Mouse (Mus musculus) retina, postnatal 1 day (tissue): ENCODE measurements at regions not wholly inside any gene's neighbourhood (a gene's known extent, or its start where the extent isn't known, plus 50 kb on each side); places are given as distances from the start of the nearest gene placed in this dataset.

ENCODE experiments used
- DNase-seq: peaks from one replicate; pipeline ENCODE4 v3.0.0-alpha.2; 2012

DNA sequence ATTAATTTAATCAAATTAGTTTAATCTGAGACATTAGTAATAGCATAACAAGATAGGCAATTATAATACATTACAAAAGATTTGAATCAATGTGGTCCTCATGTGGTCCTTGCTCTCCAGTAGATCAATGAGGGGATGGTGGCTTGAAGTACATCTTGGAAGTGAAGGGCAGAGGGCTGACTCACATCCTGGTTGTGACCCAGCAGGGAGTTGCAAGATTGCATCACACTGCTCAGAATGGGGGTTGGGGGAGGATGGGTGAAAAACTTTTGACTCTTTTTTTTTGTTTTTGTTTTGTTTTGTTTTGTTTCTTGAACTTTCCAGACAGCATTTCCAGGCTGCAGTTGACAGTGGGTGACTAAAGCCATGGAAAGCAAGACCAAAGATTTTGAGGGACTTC is 191.1 kb upstream of the Dio3 start:
- no peak for DNase-seq

DNA sequence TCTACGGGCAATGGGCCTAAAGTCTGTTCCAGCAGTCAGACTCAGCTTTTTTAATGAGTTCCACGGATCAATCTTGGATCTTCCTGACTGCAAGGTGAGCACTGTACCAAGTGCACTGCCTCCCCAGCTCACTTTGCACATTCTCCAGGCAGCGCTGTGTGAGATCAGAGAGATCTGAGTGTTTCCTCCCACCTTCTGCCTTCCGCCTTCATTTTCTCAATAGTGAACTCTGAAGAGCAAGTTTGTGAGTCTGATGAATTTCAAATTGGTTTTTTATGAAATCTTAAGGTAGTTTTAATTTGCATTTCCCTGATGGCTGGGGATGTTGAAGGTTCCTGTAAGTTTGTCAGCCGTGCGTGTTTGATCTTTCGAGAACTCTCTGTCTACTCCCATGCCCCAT is 176.7 kb upstream of the Dio3 start:
- DNase-seq, result no peak

DNA sequence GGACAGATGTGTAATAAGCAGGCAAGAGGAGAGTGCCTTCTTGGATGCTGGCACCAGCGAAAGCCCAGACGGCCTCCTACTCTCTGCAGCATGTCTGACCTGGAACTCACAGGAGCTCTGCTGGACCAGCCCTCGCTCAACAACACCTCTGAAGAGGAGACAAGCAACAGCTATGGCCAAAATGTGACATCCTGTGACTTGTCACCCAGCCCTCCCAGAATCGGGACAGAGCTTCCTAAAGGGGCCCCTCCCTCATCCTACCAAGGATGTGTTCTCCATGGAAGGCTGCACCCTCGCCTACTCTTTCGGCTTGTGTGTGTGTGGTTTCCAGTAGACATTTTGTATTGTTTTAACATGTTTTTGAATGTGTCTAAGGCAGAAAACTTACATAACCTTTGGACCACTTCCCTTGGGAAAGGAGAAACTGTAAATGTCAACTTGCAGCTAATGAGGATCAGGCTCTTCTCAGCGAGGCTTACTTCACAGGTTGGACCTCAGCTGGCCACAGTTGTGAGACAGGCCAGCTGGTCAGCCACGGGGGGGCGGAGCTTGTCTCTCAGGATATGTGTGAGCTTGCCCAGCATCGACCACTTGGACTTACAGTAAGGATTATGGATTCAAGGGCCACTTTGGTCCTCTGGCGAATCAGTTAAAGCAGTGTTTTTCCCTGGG is 166.7 kb upstream of the Dio3 start:
- DNase-seq, result peak; percentile 21

DNA sequence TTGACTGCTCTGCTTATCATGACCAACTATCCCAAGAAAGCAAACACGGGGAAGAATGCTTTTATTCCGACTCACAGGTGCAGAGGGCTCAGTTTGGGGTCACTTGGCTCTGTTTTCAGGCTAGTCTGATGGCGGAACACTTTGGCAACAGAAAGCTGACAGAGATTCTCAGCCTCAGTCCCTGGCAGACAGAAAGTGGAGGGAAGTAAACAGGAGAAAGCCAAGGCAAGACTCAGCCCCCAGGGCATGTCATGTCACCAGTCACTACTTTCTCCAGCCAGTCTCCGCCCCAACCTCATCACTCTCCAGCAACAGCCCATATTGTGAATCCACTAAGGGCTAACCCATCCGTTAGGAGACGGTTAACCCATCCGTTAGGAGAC is 166.2 kb upstream of the Dio3 start:
- DNase-seq, result no peak

DNA sequence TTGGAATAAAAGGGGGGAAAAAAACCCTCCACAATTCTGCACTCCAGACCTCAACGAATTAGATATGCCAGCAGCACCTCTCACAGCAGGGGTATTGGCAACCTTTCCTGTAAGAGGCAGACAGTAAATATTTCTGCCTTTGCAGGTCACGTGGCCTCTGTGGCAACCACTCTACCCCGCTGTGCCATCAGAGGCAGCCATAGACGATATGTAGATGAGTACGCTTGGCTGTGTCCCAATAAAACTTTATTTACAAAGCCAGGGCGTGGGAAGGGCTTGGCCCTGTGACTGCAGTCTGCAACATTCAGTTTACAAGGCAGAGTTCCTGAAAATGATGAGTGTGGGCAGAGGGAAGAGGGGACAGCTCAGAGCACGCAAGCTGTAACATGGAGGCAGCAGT is 158.7 kb upstream of the Dio3 start:
- no peak for DNase-seq

DNA sequence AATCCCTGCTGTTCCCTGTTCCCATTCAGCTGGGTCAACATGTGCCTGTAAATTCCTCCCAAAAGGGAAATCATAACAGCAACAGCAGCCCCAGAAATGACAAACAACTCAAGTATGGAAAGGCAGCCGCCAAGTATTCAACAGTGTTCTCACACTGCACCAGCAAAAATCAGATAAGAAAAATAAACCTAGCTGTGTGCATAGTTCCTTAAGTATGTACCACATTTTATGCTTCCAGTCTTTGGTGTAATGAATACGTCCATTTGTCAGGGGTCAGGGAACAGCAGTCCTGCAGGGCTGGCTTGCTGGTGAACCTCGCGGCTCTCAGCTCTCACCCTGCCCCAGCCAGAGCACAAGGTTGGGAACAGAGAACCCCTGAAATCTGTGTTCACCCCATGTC is 155.9 kb upstream of the Dio3 start:
- DNase-seq, result no peak

DNA sequence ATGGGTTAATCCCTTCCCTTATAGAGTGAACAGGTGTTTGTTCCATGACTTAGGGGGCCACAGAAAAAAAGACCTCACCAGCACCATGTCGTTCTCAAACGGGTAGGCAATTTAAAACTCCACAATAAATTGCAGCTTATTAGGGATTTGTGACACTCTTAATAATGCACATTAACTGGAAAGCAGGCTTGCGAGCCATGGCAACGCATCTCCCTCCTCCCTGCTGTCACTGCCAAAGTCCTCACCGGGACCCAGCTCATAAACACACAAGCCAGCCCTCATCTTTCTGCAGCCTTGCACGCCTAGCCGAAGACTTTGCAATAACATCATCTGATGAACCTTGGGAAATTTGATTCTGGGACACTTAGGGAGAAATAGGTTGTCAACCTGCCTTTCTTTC is 152.3 kb upstream of the Dio3 start:
- no peak for DNase-seq

DNA sequence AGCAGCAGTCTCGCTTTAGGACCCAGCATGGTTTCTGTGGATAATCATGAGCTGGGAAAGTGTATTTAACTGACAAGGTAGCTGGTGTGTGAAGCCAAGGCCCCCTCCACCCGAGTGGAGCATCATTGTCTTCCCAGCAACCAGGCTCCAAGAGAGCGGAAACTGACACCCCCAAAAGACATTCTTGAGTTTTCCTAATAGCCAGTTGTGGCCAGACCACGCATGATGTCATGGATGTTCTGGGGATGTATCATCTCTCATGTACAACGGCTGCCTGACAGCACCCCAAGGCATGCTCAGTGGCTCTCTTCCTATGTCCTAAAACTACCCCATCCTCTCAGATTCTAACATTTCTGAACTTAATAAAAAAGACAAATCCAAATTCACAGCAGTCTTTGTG is 133.5 kb upstream of the Dio3 start:
- peak; percentile 44 for DNase-seq

DNA sequence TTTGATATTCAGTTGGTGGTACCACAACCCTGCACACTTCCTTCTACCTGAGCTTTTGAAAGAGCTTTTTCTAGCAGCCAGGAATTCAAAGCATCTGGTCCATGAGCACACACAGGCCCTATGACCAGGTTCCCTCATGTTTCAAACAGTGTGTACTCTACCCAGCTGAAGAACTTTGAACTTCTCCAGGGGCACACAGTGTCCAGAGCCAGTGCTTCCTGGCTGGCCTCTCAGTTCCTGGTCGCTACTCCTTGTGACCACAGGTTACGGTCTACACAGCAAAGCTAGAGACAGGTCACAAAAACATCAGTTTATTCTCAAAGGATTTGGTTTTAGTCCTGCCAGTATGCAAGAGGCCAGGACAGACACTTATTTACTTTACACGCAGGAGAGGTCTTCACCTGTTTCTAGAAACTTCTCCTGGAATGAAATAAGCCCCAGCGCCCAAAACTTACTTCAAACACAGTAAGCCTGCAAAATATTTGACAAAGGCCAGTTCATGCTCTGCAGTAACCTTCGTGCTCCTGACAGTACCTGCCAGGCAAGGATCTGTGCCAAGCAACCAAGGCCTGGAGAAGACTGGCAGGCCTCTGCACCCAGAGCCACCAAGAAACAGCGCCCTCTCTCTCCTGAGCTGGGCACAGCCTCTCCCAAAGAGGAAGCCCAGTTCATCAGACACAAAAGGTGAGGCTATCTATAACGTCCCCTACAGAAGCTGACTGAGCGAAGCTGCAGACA is 124.5 kb upstream of the Dio3 start:
- DNase-seq, result no peak

DNA sequence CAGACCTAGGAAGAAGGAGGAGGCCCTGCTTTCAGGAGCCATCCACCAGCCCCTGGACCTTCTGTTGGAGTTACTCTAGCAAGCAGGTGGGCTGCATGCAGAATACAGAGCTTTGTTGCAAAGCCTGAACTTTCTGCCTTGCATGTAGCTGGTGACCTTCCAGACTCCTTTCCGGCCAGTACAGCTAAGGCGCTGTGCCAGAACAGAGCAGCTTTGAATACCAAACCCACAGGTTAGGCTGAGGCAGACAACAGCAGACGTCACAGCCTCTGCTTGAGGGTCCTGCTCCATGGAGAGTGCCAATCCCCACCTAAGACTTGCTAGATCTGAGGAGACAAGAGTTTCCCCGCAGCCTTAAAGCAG is 123.9 kb upstream of the Dio3 start:
- no peak for DNase-seq

DNA sequence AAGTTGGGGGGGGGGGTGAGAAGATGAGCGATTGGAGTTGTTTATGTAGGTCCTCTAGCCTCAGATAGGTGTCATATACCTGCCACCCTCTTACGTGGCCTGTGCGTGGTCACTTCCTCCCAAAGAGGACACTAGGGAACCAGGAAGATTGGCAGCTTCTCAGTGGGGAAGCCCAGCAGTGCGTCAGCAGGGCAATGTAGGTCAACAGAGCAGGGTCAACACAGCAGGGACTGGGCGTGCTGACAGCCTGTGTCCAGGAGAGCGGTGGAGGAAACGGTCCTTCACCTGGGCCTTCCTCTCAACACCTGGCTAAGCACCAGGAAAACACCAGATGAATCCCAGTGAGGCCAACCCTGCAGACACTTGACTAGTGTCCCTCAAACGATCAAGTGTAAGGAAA is 122.4 kb upstream of the Dio3 start:
- peak; percentile 68 for DNase-seq

DNA sequence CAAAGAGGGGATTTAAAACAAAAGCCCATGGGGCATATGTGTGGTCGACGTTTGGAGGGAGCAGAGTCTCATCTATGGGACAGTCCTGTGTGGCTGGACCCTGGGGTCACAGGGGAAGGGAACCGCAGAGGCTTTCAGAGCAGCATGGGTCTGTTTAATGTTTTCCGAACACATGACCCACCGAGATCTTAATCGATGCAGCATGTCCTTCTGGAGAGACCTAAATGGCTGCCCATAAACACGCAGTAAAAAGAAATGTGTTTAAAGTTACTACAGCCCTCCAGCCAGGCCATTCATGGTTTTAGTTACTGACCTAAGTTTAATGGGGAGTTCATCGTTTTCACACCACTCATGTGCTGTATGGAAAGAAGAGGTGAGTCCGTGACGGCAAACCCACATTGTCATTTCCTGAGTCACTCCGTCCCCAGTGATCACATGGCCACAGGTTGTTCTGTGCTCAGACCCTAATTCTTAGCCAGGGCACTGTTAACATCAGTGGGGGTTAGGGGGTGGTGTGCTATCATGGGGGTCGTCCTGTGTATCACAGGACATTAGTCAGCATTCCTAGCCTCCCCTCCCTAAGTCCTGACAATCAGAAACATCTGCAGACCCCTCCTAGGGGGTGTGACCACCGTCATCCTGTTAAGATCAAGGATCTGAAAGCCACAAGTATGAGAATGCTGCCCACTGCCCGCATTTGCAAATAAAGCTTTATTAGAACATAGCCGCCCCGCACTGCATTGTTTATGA is 120.7 kb upstream of the Dio3 start:
- no peak for DNase-seq

DNA sequence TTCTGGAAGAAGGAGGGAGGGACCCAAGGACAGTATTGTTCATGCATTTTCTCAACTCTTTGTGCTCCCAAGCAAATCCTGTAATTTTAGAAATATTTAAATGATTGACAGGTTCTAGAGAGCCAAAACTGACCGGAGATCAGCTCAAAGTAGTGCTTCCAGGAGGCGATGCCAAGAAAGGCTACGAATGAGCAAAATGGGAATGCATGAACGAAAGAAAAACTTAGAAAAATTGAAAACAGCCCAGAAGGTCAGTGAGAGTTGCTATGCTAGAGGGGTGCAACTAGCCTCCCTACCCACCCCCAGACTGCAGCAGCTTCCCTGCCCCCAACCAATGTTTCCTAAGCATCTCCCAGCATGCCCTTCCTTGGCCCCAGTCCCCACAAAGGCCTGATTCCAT is 117.6 kb upstream of the Dio3 start:
- DNase-seq, result no peak

DNA sequence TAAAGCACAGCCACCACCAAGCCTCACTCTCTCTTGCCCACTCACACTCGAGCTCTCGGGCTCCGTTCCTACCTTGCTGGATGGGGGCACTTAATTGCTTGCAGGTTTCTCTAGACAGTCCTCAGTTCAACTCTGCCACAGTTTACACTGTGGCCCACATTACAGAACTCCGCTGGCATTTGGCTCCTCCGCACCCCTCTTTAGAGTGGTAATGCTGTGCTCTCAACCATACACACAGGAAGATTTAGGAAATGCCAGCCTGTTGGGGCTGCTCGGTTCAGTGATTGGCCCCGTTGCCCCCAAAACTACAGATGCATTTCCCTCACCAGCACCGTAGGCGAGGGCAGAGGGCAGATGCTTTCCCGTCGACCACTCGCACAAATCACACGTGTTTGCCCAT is 113.4 kb upstream of the Dio3 start:
- no peak for DNase-seq

DNA sequence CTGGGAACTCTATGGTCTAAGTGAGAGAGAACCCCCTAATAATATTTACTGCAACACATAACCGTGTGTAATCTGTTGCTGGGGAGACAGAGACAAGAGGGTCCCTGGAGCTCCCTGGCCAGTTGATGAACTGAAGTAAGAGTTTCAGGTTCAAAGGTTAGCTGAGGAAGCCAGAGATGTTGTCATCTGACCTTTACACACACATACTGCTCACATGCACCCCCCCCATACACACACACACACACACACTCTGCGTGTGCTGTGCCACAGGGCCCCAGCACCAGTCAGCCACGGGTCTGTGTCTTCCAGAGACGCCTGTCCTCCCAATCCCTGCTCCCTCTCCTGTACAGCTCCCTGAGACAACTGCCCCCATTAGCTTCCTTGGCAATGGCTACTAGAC is 110.5 kb upstream of the Dio3 start:
- no peak for DNase-seq

DNA sequence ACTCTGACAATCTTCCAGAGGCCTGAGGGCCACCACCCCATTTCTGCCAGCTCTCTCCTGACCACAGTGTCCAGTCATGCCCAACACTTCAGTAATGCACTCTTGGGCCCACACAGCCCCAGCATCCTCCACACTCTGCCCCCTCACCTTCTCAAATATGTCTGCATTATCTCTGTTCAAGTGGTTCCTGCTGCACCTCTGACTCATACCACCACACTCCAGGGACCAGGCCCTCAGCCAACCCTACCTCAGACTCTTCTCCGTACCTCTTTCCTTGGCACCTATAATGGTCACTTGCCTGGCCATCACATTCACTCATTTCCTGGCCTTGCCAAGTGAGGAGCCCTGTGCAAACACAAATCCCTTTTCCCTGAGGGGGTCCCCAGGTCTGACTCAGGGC is 109.6 kb upstream of the Dio3 start:
- DNase-seq, result no peak

DNA sequence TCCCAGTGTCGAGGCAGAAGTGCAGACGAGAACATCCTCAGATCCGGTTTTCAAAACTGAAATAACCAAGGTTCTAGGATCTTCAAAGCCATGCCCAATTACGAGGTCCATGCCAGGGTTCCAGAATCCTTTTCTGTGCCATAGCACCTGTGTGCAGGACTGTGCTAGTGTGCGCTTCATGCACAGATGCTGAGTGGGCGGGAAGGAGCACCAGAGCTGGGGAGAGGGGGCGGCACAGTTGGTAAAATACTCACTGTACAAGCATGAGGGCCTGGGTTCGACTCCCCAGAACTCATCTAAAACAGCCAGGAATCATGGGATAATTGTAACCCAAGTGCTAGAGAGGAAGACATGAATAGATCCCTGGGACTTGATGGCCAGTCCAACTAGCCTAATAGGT is 108.4 kb upstream of the Dio3 start:
- DNase-seq, result no peak

DNA sequence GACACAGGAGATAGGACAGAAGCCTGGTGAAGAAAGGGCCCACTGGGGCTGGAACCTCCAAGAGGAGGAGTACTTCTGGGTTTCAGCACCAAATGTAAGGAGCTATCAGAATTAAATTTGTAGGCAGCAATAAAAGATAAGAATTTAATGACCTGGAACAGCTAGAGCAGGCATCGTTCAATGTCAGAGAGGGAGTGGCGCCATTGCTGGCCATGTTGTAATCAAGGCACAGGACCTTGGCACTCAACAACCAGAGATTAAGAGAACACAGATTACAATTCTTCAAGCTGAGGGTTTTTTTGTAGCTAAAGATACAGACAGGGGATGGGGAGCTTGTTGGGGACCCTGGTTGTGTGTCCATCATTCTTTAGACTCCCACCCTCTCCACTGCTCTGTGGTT is 101.0 kb upstream of the Dio3 start:
- DNase-seq, result no peak

DNA sequence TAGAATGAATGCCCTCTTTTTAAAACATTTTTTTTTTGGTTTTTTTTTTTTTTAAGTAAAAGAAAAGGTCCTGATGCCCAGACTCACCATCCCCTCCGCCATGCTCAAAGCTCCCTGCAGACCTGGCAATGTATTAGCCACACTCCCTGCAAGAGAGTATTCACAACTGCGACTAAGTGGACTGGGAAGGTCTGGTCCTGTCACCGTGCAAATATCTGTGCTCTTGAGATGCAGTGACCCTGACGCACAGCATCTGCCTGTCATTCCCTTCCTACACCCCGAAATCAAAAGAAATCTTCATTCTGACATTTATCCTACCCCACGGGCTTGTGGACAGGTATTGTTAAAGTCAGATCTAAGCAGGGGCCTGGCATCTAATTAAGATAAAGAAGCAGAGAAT is 95.4 kb upstream of the Dio3 start:
- peak; percentile 36 for DNase-seq

DNA sequence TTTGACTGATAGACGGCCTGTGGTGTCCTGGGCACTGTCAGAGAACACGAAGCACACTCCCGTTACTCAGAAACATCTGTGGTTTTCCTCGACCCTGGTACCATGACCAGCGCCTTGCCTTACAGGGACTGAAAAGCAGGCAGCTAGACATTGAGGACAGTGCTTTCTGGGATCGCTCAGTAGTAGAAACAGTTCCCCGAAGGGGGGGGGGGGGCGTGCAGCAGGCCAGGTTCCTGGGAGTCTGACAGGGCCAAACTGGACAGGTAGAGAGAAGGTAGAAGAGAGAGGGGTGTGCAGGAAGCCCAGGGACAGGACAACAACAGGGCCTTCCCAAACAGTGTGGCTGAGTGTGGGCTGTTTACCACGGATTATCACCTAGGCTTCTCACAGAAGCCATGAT is 93.5 kb upstream of the Dio3 start:
- no peak for DNase-seq

DNA sequence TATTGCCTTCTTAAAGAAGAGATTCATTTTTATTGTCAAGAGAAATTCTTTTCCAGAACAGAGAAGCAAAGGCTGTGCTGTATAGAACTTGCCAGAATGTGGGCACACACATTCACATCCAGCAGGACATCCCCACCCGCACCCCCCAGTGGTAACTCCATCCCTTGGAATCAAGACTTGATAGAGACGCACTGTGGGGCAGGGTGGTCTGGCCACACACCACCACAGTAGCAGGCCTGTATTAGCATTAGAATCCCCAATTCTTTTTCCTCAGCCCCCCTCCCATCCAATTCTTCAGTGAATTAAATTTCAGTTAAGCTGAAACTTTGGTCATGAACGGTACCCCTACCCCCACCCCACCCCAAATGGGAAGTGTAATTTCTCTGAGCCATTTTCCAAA is 92.5 kb upstream of the Dio3 start:
- no peak for DNase-seq

DNA sequence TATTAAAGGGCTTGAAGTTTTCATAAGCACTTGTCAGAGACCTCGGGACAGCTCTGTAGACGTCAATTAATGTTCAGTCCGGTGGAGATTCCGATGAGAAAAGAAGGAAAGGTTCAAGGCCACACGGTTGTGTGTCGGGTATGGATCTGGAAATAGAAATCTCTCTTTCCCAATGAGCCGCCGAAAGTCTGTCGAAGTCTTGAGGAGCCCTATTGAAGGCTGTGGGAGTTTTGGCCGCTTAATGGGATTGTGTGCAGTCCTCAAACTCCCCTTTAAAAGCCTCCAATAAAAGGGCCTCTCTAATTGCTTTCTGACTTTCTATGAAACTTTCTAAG is 92.0 kb upstream of the Dio3 start:
- no peak for DNase-seq

DNA sequence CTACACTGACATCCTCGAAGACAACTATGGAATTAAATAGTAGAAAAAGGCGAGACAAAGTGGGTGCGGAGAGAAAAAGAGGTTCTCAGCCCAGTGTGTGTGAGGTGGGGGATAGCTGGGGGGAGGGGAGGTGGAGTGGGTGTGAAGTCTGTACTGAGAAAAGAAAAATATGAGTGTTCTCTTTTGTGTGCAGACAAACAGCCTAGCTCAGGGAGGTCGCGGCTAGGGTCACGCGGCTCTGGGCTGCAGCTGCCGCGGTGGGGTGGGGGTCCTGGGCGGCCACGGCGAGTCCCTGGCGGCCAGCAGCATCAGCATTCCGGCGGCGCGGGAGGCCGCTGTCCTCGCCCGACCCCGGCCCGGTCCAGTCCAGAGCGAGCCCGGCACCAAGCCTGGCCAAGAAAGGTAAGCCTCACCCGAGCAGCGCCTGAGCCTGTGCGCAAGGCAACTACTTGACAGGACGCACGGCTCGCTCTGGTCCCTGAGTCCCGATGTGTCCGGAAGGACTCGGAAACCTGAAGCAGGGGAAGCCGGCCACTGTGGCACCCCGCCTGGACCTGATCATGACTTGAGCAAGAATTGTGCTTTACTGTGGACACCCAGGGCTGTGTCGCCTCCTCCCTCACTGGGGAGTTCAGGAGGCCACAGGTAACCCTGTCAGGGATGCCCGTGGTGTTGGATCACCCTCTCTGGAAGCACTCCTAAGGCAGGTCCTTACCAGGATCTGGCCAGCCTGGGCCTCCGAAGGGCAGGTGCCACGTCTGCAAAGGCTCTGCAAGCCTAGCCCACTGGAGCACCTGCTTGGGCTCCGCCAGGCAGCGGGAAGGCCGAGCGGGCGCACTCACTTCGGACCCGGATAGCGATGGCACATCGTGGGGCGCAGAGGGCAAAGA is 91.4 kb upstream of the Dio3 start:
- DNase-seq, result peak; percentile 75
